9 mouse cellular contexts compared by ENCODE assay signal in the genomic region with DNA sequence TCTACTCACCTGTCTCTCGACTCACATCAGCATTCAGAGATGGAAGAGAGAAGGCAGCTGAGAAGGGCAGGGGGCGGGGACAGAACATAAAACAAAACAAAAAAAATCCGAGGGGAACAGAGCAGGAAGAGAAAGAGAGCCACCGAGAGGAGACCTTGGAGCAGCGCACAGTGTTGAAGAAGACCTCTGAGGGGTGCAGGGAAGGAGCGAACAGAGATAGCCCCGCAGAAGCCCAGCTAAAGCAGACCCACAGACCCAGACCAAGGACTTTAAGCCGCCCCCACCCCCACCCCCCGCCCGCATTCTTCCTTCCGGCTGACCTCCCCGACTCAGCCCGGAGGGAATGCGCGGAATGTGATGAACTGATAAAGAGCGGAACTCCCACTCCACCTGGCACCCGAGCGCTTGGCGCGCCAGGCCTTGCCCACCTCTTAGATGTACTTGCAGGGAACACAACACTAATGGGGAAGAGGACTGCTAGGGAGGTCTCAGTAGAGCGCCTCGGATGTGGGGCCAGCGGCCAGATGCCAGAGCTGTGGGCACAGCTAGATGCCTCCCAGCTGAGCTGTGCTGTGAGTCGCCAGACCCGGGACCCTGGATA. TPM values are rescaled to one million over a fixed set of nuclear protein-coding genes. Genes with fewer than 3 reads are reported as not detected.
DNase-seq lines count a peak whose midpoint lies in the region; ATAC-seq and TF ChIP-seq lines count a peak whose summit lies in the region.
"Had no signal": no experiment of that assay in that cellular context is flagged by ENCODE, and none has a peak within 500 bp of the region (broad histone marks: within the 10 kb centered on the region; RNA-seq: fewer than 3 reads in every experiment).

No protein-coding gene starts in this region.

- H3K9ac ChIP-seq in hindbrain, embryonic 13.5 days = no peak overlapping the region
- H3K9ac ChIP-seq in lung, embryonic 14.5 days = peak overlapping the region; percentile 27; the same call in 1 of the 2 replicates
- H3K9ac ChIP-seq in stomach, embryonic 16.5 days (ENCODE audit: low read length) = peak overlapping the region; percentile 24

- peaks cover 17% of the 10 kb centered on the region for H3K4me1 ChIP-seq in hindbrain, embryonic 13.5 days (replicated peaks)
- H3K4me1 ChIP-seq in lung, embryonic 14.5 days (ENCODE audit: insufficient read depth) = peaks cover 16% of the 10 kb centered on the region; the same call in 1 of the 2 replicates
- peaks cover 15% of the 10 kb centered on the region; the same call in 1 of the 2 replicates for H3K4me1 ChIP-seq in stomach, embryonic 16.5 days (ENCODE audit: control insufficient read depth, insufficient read depth, low read length)
- H3K4me1 ChIP-seq in cerebellum, adult 2 months (ENCODE audit: control insufficient read depth, insufficient read depth, low read length) = no peaks in the 10 kb centered on the region

- no peaks in the 10 kb centered on the region for H3K36me3 ChIP-seq in hindbrain, embryonic 13.5 days
- no peaks in the 10 kb centered on the region for H3K36me3 ChIP-seq in lung, embryonic 14.5 days (ENCODE audit: insufficient read depth)
- H3K36me3 ChIP-seq in stomach, embryonic 16.5 days (ENCODE audit: control insufficient read depth, insufficient read depth, low read length) = no peaks in the 10 kb centered on the region

- no peaks in the 10 kb centered on the region for H3K9me3 ChIP-seq in hindbrain, embryonic 13.5 days
- H3K9me3 ChIP-seq in lung, embryonic 14.5 days (ENCODE audit: low read depth, low read length) = no peaks in the 10 kb centered on the region
- no peaks in the 10 kb centered on the region for H3K9me3 ChIP-seq in stomach, embryonic 16.5 days (replicated peaks; ENCODE audit: control insufficient read depth, low read length)

- H3K27me3 ChIP-seq in hindbrain, embryonic 13.5 days = peaks cover 25% of the 10 kb centered on the region; the same call in 1 of the 2 replicates
- H3K27me3 ChIP-seq in lung, embryonic 14.5 days (ENCODE audit: insufficient read depth, low read length) = no peaks in the 10 kb centered on the region
- H3K27me3 ChIP-seq in stomach, embryonic 16.5 days (ENCODE audit: control insufficient read depth, insufficient read depth, low read length) = no peaks in the 10 kb centered on the region
- H3K27me3 ChIP-seq in cerebellum, adult 2 months (ENCODE audit: control insufficient read depth, insufficient read depth, low read length) = no peaks in the 10 kb centered on the region

- peak overlapping the region; percentile 40 for H3K4me2 ChIP-seq in hindbrain, embryonic 13.5 days
- H3K4me2 ChIP-seq in lung, embryonic 14.5 days = peak overlapping the region; percentile 57
- H3K4me2 ChIP-seq in stomach, embryonic 16.5 days (ENCODE audit: low read depth, low read length) = peak overlapping the region; percentile 45

- TF ChIP-seq CTCF in lung, embryonic 14.5 days (IDR thresholded peaks at IDR 0.05; ENCODE audit: low read depth) = 0 out of 2 replicates have a peak, but pooled peaks have one; percentile 2
- no peak for TF ChIP-seq CTCF in cerebellum, adult 2 months (IDR thresholded peaks at IDR 0.05; ENCODE audit: borderline replicate concordance, insufficient read depth, low read depth, low read length)

- WGBS in hindbrain, embryonic 13.5 days = 4% methylated on average over 25 of the region's 25 CpGs
- 1% methylated on average over 25 of the region's 25 CpGs for WGBS in lung, embryonic 14.5 days
- 4% methylated on average over 25 of the region's 25 CpGs for WGBS in stomach, embryonic 16.5 days
- 32% methylated on average over 25 of the region's 25 CpGs for WGBS in cerebellum, adult 2 months

- ATAC-seq in hindbrain, embryonic 13.5 days (ENCODE audit: low FRiP score) = no peak
- ATAC-seq in lung, embryonic 14.5 days (ENCODE audit: insufficient read depth) = peak; percentile 39; the same call in 1 of the 2 replicates
- ATAC-seq in stomach, embryonic 16.5 days (ENCODE audit: insufficient read depth, low FRiP score) = 0 out of 2 replicates have a peak, but pooled peaks have one; percentile 5
- ATAC-seq in megakaryocyte-erythroid progenitor cell, adult 5-6 weeks (replicated peaks; ENCODE audit: low FRiP score, low TSS enrichment, poor library complexity, severe bottlenecking) = no peak
- no peak for ATAC-seq in activated CD4-positive, CD25-positive, alpha-beta regulatory T cell, adult 4 months

- H3K4me3 ChIP-seq in hindbrain, embryonic 13.5 days = 0 out of 2 replicates have a peak overlapping the region, but pooled peaks have one; percentile 4
- peak overlapping the region; percentile 24 for H3K4me3 ChIP-seq in lung, embryonic 14.5 days (ENCODE audit: low read depth, low read length)
- H3K4me3 ChIP-seq in stomach, embryonic 16.5 days (replicated peaks; ENCODE audit: low read length) = peak overlapping the region; percentile 17; the same call in 1 of the 2 replicates
- no peak overlapping the region for H3K4me3 ChIP-seq in cerebellum, adult 2 months (replicated peaks; ENCODE audit: insufficient read depth, low read depth, low read length)

- DNase-seq in ES-CJ7 (ENCODE audit: low read depth, low spot score) = peak; percentile 84
- DNase-seq in adrenal gland, postnatal 25 days = peak; percentile 38
- peak; percentile 75 for DNase-seq in lung, embryonic 14.5 days
- DNase-seq in cerebellum, adult 2 months = no peak

- TF ChIP-seq POLR2A in cerebellum, adult 2 months (IDR thresholded peaks at IDR 0.05; ENCODE audit: borderline replicate concordance, insufficient read depth, low read length) = no peak

- no peak overlapping the region for H3K27ac ChIP-seq in hindbrain, embryonic 13.5 days
- H3K27ac ChIP-seq in lung, embryonic 14.5 days (ENCODE audit: low read depth) = peak overlapping the region; percentile 64
- no peak overlapping the region for H3K27ac ChIP-seq in stomach, embryonic 16.5 days (ENCODE audit: low read length)
- no peak overlapping the region for H3K27ac ChIP-seq in cerebellum, adult 2 months (ENCODE audit: insufficient read depth, low read length)

RNA-seq across cellular contexts. Expression of a gene that starts 14.5 kb away (rescaled TPM):
- total RNA-seq in adrenal gland, postnatal 25 days (2021) = not detected in 2 replicates
- polyA plus RNA-seq in hindbrain, embryonic 13.5 days (2015; fragmentation: Nextera tagmentation; extraction: Ambion mirVana) = 0.44 and 0.49 TPM in 2 replicates
- polyA plus RNA-seq in lung, embryonic 14.5 days (2014; fragmentation: Nextera tagmentation; extraction: Ambion mirVana) = 0.11 and 0.18 TPM in 2 replicates
- 3.0 and 3.9 TPM in 2 replicates for polyA plus RNA-seq in stomach, embryonic 16.5 days (2015; fragmentation: Nextera tagmentation; extraction: Ambion mirVana)
- polyA plus RNA-seq in cerebellum, adult 2 months (2012; rRNA removed) = 0.38 TPM in 2 replicates
- total RNA-seq in megakaryocyte-erythroid progenitor cell, adult 5-6 weeks (2014; fragmentation: Nextera tagmentation) = not detected in 2 replicates
- not detected in 2 replicates for total RNA-seq in megakaryocyte-erythroid progenitor cell, adult 5-6 weeks (2017)
- polyA plus RNA-seq in activated CD4-positive, CD25-positive, alpha-beta regulatory T cell, adult 4 months (2017; shearing (Covaris generic)) = not detected
- polyA plus RNA-seq: cortical plate, adult 2 months had no signal

RNA-seq across cellular contexts. Expression of a gene that starts 28.8 kb away (rescaled TPM):
- 36.8 and 40.7 TPM in 2 replicates for total RNA-seq in adrenal gland, postnatal 25 days (2021)
- polyA plus RNA-seq in hindbrain, embryonic 13.5 days (2015; fragmentation: Nextera tagmentation; extraction: Ambion mirVana) = 10.3 and 11.4 TPM in 2 replicates
- 27.1 and 28.4 TPM in 2 replicates for polyA plus RNA-seq in lung, embryonic 14.5 days (2014; fragmentation: Nextera tagmentation; extraction: Ambion mirVana)
- polyA plus RNA-seq in stomach, embryonic 16.5 days (2015; fragmentation: Nextera tagmentation; extraction: Ambion mirVana) = 19.4 and 19.9 TPM in 2 replicates
- 49.4 and 55.5 TPM in 2 replicates for polyA plus RNA-seq in cerebellum, adult 2 months (2012; rRNA removed)
- total RNA-seq in megakaryocyte-erythroid progenitor cell, adult 5-6 weeks (2014; fragmentation: Nextera tagmentation) = not detected in 2 replicates
- 0.28 TPM in 1 of 2 replicates, not detected in the other for total RNA-seq in megakaryocyte-erythroid progenitor cell, adult 5-6 weeks (2017)
- polyA plus RNA-seq in activated CD4-positive, CD25-positive, alpha-beta regulatory T cell, adult 4 months (2017; shearing (Covaris generic)) = under 1 TPM; 0.56 to 0.64 TPM

RNA-seq across cellular contexts. Expression of a gene that starts 40.7 kb away (rescaled TPM):
- total RNA-seq in adrenal gland, postnatal 25 days (2021) = not detected in 2 replicates
- polyA plus RNA-seq in hindbrain, embryonic 13.5 days (2015; fragmentation: Nextera tagmentation; extraction: Ambion mirVana) = 0.17 TPM in 1 of 2 replicates, not detected in the other
- polyA plus RNA-seq in lung, embryonic 14.5 days (2014; fragmentation: Nextera tagmentation; extraction: Ambion mirVana) = 0.31 and 0.57 TPM in 2 replicates
- 0.99 and 1.7 TPM in 2 replicates for polyA plus RNA-seq in stomach, embryonic 16.5 days (2015; fragmentation: Nextera tagmentation; extraction: Ambion mirVana)
- polyA plus RNA-seq in cerebellum, adult 2 months (2012; rRNA removed) = 0.70 and 1.4 TPM in 2 replicates
- not detected in 2 replicates for total RNA-seq in megakaryocyte-erythroid progenitor cell, adult 5-6 weeks (2014; fragmentation: Nextera tagmentation)
- total RNA-seq in megakaryocyte-erythroid progenitor cell, adult 5-6 weeks (2017) = not detected in 2 replicates
- not detected for polyA plus RNA-seq in activated CD4-positive, CD25-positive, alpha-beta regulatory T cell, adult 4 months (2017; shearing (Covaris generic))

Comparison
In these comparisons a context has a peak if more than half of its experiments do, and no peak if none do; other contexts are left out.
1. DNase-seq: peak in ES-CJ7 (single experiment), adrenal gland, postnatal 25 days (single experiment) and lung, embryonic 14.5 days (single experiment); none in cerebellum, adult 2 months (0 of 2).
2. ATAC-seq: peak in lung, embryonic 14.5 days (single experiment) and stomach, embryonic 16.5 days (single experiment); none in hindbrain, embryonic 13.5 days (single experiment), megakaryocyte-erythroid progenitor cell, adult 5-6 weeks (single experiment) and activated CD4-positive, CD25-positive, alpha-beta regulatory T cell, adult 4 months (single experiment).
3. Peak in every context shown above with its lines, with median percentiles within 50 percentile points of each other: H3K4me2 ChIP-seq.